Mouse (Mus musculus) mouse embryonic stem cell (cell line): ENCODE measurements around the gene Tmppe.
"Not testable (repeated sequence)": the region's sequence is repeated elsewhere in the genome, so short reads cannot be mapped to it uniquely, and the experiment has no call there.

Experiments
- in situ Hi-C, 2 experiments: fragments of 300-500 bp; cut with MboI; formaldehyde crosslinking; loops; 1 replicate in 1 of 2; 3 replicates in 1 of 2; pipeline ENCODE4 v1.14.3; 2019 to 2020; ENCODE audit warnings: low sequenced_read_pairs in 2 of 2, low pct_unique_long_range_greater_than_20kb in 1 of 2, mixed read lengths in 1 of 2; ENCODE audit not compliant: unreplicated experiment in 1 of 2

The Tmppe gene

DNA sequence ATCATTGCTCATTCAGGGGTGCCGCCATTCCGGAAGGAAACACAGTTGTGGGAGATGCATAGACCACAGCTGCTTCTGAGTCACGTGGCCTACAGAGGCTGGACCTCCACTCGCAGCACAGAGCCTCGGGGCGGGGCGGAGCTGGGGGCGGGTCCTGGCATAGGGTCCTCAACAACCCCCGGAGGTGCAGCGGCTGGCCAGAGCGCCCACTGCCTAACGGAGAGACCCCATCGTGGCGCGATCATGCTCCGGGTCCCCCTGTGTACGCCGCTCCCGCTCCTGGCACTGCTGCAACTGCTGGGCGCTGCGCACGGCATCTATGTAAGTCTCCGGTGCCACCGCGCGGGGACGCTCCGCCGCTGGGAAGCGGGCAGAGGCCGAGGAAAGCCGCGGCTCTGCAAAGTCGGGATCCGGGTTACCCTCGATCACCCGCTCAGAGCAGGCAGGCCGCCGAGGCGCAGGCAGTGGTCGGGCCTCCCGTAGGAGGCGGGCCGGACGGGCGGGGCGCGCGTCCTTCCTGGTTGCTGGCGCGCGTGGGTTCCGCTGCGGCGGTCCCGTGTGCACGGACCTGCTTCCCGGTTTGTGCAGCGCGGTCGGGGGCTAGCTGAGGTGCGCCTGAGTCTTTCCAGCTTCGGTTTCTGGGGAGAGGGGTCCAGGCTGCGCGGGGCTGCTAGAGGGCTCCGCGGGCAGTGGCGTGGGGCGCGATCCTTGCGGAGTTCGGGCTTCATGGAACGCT lies at the start of gene Tmppe, which contains the start of gene Glb1:
Tmppe (plus strand) TSS at position 157 of the 736 bp plus-strand sequence.
Glb1 (plus strand) TSS at position 128 of the 736 bp plus-strand sequence.
- in situ Hi-C loops = no loop called here

DNA sequence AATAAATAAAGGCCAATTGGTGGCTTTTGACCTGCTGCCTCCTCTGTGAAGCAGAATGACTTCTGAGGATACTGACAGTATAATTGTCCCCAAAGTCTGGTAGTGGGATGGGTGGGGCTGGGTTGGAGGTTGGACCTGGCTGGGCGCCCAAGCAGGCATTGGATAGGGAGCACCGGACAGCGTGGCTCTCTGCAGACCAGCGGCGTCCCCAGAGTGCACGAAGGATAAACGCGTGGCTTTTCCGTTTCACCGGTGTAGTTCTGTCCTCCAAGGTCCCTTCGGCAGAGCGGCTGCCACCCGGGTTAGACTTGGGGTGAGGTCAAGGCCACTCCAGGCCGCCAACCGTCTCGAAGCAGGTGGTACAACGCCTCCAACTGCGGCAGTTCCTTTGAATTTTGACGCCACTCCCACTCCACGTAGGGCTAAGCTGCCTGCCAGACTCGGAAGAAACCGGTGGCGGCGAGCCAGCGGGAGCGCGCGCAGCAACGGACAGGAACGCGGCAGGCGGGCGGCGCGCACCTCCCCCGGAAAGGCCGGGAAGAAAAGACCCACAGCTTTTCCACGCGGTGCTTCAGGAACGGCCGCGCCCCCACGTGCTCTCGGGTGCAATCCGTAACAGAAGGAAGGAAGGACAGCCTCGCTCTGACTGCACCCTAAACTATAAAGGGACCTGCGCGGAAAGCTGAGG lies 33.0 kb upstream of the Tmppe start:
- in situ Hi-C loops = no loop called here

DNA sequence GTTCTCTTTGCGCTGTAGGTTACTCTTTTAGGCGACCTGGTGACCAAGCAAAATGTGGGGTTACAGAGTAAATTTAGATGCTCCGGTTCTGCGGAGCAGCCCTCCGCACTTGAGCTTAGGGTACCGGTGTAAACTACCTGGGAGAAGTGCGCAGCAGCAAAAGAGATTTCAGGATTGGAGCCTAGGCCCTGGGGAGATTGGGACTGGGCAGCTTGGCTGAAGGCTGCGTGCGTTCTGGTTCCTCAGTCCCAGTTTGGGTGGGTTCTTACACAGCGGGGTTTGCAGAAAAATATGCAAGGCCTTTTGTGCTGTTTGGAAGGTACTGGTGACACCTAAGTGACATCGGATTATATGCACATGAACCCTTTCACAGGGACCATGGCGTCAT lies 32.4 kb upstream of the Tmppe start:
- in situ Hi-C loops = no loop called here

DNA sequence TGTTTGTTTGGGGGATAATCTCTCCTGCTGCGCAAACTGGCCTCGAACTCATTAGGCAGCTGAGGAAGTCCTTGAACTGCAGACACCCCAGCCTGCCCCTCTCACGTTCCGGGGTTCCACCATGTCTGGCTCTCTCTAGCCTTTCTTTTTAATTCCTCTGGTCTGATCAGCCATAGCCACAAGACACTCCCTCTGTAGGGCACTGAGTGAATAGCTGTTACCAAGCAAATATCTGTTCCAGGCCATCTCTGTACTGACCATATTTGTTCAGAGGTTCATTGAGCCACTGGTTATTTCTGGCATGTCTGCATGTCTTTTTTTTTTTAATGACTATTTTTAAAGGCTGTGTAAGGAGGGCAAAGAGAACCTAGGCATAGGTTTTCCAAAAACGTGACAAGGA lies 31.5 kb upstream of the Tmppe start:
- in situ Hi-C loops = not testable (repeated sequence)

DNA sequence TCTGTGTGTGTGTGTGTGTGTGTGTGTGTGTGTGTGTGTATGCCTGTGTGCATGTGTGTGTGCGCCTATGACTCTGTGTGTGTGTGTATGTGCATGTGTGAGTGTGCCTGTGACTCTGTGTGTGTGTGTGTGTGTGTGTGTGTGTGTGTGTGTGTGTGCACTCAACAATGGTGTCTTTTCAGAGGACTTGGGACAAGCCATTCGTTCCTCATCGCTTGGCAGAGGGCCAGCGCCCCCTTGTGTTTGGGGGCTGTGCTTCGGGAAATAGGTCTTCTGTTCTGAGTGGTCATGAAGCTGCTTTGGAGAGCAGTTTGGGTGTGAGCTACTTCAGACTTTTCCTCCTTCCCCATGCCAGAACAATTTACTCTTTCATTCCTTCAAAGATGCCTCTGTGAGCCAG lies 29.2 kb upstream of the Tmppe start:
- in situ Hi-C loops = not testable (repeated sequence)

DNA sequence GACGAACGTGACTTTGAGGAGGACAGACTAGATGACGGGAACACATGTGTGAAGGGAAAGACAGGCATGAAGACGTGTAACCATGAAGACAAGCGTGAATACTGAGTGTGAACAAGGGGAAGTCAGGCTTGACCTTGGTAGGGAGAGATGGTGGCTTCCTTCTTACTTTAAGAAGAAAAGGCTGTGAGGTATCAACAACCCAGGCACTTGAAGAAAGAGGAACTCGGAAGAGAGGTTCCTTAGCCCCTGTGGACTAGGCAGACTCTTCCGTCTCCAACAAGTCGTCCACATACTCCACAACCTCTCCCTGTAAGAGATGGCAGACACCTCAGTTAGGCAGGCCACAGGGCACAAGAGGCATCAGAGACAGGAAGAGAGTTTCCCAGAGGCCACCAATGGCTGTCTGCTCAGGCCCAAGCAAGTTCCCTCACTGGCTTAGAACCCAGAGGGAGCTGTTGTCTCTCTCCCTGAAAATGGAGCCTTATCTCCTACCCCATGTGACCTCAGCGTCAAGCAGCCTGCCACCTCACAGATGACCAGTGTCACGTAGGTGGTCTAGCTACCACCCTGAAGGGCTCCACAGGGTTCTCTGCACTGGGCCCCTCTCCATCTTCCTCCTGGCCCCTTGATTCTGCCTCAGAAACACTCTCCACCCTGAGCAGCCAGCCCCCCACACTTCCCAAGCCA lies 25.5 kb upstream of the Tmppe start:
- in situ Hi-C loops = no loop called here

DNA sequence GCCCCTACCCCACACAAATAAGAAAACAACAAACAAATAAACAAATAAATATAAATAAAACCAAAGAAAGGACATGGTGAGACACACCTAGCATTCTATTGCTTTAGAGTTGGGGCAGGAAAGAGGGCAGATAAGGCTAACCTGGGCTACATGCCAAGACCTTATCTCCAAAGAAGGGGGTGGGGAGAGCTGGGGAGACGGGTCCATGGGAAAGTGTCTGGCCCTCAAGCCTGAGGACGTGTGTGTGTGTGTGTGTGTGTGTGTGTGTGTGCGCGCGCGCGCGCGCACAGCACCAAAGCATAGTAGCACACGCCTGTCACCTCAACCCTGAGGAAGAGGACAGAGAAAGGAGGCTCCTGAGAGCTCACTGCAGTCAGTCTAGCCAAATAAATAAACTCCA lies 23.7 kb upstream of the Tmppe start:
- in situ Hi-C loops = no loop called here

DNA sequence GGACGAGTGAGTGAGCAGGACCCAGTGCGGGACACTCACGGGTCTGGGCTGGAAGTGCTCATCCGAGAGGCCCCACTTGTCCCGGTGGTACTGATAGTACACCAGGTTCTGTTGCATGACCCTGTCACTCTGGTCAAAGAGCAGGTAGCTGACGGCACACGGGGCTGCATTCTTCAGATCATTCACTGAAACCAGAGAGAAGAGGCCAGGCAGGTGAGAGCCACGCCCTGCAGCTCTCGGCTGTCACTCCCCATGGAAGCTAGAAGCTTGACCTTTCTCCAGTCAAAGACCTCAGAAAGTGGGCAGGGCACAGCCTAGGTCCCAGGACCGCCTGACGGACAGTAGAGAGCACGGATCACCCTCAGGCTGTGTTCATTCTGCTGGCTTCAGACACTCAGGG lies 21.0 kb upstream of the Tmppe start:
- in situ Hi-C loops = no loop called here

DNA sequence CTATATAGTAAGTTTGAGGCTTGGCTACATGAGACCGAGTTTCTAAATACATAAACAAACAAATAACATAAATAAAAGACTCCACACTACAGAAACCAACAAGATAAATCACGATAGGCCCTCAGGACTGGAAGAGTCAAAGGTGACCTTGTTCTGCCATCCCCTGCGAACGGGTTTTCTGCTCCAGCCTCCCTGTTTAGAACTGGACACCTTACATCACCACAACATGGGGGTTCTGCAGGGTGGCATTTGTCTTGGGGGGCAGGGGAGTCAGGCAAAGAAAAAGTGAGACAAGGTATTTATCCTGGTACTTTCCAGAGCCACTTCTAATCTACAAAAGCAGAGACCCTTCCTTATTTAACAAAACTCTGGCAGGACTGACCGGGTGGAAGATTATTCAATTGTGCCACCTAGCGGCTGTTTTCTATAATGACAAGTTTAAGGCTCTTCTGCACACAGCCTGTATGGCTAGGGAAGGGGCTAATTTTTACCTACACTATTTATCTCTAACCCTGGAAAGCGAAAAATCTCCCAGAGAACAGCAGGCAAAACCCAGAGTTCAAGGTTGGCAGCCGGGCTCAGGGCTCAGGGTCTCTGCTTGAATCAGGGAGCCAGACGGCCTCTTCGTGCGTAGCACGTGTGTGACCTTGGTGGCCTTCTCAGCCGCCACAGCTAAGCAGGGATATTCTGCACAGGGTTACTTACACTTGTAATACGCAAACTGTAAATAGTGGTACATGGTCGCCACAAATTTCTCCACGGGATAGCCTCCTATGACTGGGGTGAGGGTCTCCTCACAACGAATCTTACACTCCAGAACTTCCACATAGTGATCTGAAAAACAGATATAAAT lies 19.8 kb upstream of the Tmppe start:
- in situ Hi-C loops = no loop called here

DNA sequence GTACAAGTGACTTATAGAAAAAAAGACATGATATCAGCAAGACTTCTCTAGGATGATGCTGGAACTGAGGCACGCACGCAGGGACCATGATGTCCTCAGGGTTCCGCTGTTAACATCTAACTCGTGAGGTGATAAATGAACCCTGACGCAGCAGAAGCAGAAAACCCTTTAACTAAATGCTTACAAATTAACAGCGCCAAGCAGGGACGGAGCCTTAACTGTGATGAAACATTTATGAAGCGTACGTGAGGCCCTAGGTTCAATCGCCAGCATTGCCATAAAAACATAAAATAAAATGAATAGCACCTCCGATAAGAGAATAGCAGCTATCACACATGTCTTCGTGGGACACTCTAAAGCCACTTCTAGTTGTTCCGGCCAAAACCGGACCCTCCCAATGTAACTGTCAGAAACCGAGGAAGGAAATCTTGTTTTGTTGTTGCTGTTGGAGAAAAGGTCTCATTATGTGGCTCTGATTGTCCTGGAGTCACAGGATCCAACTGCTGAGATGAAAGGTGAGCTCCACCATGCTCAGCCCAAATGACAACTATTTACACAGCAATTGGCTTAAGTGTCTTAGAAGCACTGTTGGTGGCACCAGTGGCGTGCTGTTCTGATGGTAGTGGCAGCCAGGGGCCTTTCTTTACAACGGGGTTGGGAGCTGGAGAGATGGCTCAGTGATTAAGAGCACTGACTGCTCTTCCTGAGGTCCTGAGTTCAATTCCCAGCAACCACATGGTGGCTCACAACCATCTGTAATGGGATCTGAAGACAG lies 17.8 kb upstream of the Tmppe start:
- in situ Hi-C loops = no loop called here

DNA sequence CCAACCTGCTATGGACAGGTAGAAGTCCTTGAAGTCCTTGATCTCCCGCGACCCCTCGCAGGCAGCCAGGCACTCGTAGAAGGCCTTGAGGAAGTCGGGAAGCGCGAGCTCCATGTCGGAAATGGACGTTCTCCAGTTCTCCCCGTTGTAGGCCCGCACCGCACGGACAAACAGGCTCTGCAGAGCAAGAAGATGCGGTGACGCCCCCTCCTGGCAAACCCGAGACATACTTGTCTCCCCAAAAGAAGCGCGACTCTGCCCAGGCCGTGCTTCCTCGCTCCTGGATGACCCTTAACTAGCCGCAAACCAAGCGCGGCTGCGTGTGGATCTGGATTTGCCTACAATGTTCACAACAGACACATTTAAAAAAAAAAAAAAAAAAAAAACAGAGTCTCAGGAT lies 16.2 kb upstream of the Tmppe start:
- in situ Hi-C loops = no loop called here

DNA sequence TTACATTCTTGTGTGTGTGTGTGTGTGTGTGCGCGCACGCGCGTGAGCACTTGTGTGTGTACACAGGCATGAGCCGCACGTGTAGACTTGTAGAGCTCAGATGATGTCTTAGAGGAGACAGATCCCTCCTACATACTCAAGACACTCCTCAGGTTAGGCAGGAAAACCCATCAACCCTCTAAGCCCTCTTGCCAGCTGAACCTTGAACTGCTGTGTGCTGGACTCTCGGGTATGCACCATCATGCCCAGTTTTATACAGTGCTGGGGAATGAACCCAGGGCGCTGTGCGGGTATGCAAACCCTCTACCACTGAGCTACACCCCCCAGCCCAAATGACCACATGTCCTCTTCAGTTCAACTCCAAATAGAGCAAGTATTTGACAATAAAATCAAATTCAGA lies 15.7 kb upstream of the Tmppe start:
- in situ Hi-C loops = no loop called here

DNA sequence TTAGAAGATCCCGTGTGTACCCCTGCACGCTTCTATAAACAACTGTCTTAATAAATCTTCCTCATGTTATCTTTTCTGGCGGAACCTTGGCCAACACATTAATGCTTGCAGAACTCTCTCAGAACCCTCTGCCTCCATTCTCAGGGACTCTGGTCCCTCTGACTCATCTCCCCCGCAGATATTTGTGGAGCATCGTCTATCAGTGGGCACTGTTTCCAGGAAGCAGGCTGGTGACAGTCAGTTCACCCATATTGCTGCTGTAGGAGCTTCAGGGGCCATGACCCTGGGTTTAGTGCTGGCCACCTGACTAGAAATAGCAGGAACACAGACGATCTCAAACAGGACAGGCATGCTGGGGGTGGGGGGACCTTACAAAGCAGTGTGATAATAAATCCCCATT lies 13.8 kb upstream of the Tmppe start:
- in situ Hi-C loops = no loop called here

DNA sequence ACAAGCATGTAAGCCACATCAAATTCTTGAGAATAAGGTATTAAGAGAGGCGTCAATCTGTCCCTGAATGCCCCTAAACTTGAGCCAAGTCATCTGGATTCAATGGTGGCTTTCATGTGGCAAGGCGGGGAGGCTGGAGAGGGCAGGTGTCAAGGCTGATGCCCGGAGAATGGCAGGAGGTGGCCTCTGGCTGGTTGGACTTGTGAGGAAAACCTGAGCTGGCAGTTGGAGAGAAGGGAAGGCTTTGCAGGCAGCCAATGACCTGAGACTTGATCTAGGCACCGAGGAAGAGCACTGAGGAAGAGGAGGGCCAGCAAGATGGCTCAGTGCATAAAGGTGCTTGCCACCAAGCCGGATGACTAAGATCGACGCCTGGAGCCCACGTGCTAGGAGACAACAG lies 12.6 kb upstream of the Tmppe start:
- in situ Hi-C loops = no loop called here

DNA sequence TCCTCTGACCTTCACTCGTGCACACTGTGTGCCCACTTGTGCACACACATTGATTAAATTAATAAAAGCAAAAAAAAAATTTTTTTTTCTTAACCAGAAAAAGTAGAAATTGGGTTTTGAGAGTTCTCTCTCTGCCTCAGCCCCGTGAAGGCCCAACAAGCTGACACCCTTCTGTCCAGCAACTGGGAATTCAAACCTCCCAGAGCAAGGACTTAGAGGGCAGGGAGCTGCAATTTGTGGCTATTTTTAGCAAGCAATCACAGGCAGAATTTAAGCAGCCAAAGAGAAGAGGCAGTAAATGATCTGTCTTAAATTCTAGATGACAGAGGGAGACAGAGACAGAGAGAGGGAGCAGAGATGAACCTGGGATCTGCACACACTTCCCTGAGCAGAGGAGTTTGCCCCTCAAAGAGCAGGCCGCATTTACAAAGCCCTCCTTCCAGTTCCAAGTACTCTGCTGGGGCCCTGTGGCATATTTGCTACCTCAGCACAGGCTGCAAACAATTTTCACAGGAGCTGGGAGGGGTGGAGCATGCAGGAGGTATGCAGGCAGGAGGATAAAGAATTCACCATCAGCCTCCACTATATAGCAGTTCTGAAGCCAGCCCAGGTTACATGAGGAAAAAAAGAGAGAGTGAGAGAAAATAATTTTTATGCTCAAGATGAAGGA lies 12.1 kb upstream of the Tmppe start:
- in situ Hi-C loops = no loop called here

DNA sequence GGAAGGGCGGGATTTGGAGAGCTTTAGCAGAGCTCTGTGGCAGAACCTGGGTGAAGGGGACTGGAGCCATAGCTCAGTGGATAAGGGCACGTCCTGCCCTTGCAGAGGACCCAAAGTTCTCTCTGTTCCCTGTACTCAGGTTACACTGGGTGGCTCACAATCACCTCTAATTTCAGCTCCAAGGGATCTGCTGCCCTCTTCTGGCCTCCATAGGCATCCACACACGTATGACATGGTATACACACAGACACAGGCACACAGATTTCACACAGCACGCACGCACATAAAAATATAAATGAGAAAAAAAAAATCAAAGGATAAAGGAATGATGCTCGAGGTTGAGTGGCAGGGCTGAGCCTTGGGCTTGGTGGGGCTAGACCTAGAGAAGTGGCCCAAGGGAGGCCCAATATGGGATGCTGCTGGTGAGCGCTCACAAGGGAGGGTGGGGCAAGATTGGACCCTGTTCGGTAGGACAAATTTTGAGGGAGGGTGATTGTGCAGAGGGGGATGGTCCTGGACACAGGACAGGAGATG lies 11.5 kb upstream of the Tmppe start:
- in situ Hi-C loops = no loop called here

DNA sequence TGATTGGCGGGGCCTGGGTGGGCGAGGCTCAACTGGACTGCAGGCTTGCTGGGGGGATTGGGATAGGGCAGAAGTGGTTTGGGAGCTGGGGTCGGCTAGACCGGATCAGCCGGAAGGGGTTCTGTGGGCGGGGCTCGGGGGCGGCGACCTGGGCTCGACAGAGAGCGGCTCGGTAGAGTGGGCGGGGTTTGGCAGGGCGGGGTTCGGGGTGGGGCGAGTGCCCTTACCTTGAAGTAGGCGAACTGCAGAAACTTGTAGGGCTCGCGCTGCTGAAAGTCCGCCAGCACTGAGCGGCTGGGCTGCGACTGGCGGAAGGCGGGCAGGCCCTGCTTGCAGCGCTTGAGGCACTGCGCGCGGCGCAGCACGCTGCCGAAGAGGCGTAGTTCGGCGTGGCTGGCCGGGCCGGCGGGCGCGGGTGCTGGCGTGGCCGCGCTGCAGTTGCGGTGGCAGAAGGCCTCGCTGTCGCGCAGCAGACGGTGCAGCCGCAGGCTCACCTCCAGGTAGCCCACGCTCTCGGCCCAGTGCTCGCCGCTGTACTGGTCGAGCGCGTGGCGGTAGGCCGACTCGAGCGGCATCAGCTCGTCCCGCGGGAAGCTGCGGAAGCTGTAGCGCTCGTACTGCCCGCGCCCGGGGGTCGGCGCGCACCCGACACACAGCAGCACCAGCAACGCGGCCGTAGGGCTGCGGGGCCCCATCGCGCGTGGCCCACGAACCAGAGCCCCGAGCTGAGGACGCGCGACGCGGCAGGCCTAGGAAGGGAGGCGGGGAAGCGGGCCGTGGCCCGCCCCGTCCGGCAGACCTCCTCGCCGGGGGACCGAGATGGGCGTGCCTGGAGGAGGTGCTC lies 10.8 kb upstream of the Tmppe start, which contains the start of gene Crtap:
Crtap (minus strand) TSS at position 771 of the 844 bp plus-strand sequence.
- in situ Hi-C loops = no loop called here
